Mouse (Mus musculus) stomach, postnatal 0 days (tissue): Measurements from ENCODE around the gene Pld3.

Experiments used
- CTCF ChIP-seq: IDR thresholded peaks from 2 replicates; pipeline ENCODE4 v1.5.1; 2016; ENCODE audit warnings: antibody characterized with exemption, low read depth, mild to moderate bottlenecking, moderate library complexity
- EP300 ChIP-seq: optimal IDR thresholded peaks from 2 replicates; pipeline ENCODE3; 2016; ENCODE audit warnings: antibody characterized with exemption

DNA sequence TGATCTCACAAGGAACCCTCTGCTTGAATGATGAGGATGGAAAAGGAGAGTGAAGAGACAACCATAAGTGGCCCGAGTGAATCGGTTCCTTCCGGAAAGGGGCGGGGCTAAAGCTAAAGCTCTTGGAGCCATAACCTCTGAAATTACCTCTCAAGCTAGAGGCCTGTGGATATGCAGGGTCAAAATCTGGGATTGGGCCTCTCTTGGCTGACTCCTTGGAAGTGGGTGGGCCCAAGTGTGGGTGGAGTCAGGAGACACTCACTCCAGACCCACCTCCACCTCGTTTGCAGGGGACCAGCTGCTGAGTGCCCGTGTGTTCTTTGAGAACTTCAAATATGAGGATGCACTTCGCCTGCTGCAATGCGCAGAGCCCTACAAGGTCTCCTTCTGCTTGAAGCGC is 38.1 kb downstream of the Pld3 start:
- TF ChIP-seq EP300 (no peak), CTCF (no peak)
